Mouse (Mus musculus): ENCODE measurements at regions not wholly inside any gene's neighbourhood (a gene's known extent, or its start where the extent isn't known, plus 50 kb on each side); places are given as distances from the start of the nearest gene placed in this dataset.

- Histone ChIP-seq H3K36me3 (no peaks in the 10 kb centered on the region), H3K9me3 (no peaks in the 10 kb centered on the region), H3K27me3 (replicated peaks) (no peaks in the 10 kb centered on the region), H3K4me1 (peaks cover 8% of the 10 kb centered on the region; the same call in 1 of the 2 replicates), H3K4me2 (replicated peaks) (no peak overlapping the region), H3K4me3 (no peak overlapping the region), H3K9ac (no peak overlapping the region), H3K27ac (no peak overlapping the region)
- 71% methylated on average over 3 of the region's 3 CpGs for WGBS
- no peak for ATAC-seq (ENCODE audit: low FRiP score, low read depth)
Measured at GRCm38 (mm10) chr6:148595009-148595770, 151.0 kb upstream of the Tmtc1 start.

GRCm38 (mm10) chr6:148588971-148589370 lies 144.8 kb upstream of the Tmtc1 start:
- H3K9me3 ChIP-seq: no peaks in the 10 kb centered on the region
- H3K4me1 ChIP-seq: no peaks in the 10 kb centered on the region
- no peaks in the 10 kb centered on the region for H3K36me3 ChIP-seq
- H3K4me2 ChIP-seq (replicated peaks): no peak overlapping the region
- H3K4me3 ChIP-seq: no peak overlapping the region
- 82% methylated on average over 4 of the region's 4 CpGs for WGBS
- H3K27ac ChIP-seq: no peak overlapping the region
- no peak overlapping the region for H3K9ac ChIP-seq
- ATAC-seq (ENCODE audit: low FRiP score, low read depth): no peak
- no peaks in the 10 kb centered on the region for H3K27me3 ChIP-seq (replicated peaks)

GRCm38 (mm10) chr6:148586439-148587321 lies 142.5 kb upstream of the Tmtc1 start:
- Histone ChIP-seq H3K36me3 (no peaks in the 10 kb centered on the region), H3K27ac (no peak overlapping the region), H3K9ac (no peak overlapping the region), H3K4me1 (no peaks in the 10 kb centered on the region), H3K27me3 (replicated peaks) (no peaks in the 10 kb centered on the region), H3K9me3 (no peaks in the 10 kb centered on the region), H3K4me2 (replicated peaks) (no peak overlapping the region), H3K4me3 (no peak overlapping the region)
- no peak for ATAC-seq (ENCODE audit: low FRiP score, low read depth)
- WGBS: 80% methylated on average over 10 of the region's 10 CpGs

GRCm38 (mm10) chr6:148584126-148584525 lies 139.9 kb upstream of the Tmtc1 start:
- 95% methylated on average over 2 of the region's 2 CpGs for WGBS
- Histone ChIP-seq H3K4me1 (no peaks in the 10 kb centered on the region), H3K4me2 (replicated peaks) (no peak overlapping the region), H3K36me3 (no peaks in the 10 kb centered on the region), H3K27ac (no peak overlapping the region), H3K9me3 (no peaks in the 10 kb centered on the region), H3K9ac (no peak overlapping the region), H3K4me3 (no peak overlapping the region), H3K27me3 (replicated peaks) (no peaks in the 10 kb centered on the region)
- ATAC-seq (ENCODE audit: low FRiP score, low read depth): no peak

GRCm38 (mm10) chr6:148578281-148578680 lies 134.1 kb upstream of the Tmtc1 start:
- ATAC-seq (ENCODE audit: low FRiP score, low read depth): no peak
- Histone ChIP-seq H3K27ac (no peak overlapping the region), H3K9me3 (no peaks in the 10 kb centered on the region), H3K27me3 (replicated peaks) (no peaks in the 10 kb centered on the region), H3K4me1 (no peaks in the 10 kb centered on the region), H3K9ac (no peak overlapping the region), H3K4me2 (replicated peaks) (no peak overlapping the region), H3K4me3 (no peak overlapping the region), H3K36me3 (no peaks in the 10 kb centered on the region)
- 78% methylated on average over 3 of the region's 3 CpGs for WGBS

GRCm38 (mm10) chr6:148577663-148578062 lies 133.5 kb upstream of the Tmtc1 start:
- H3K9ac ChIP-seq: no peak overlapping the region
- H3K4me2 ChIP-seq (replicated peaks): no peak overlapping the region
- no peak for ATAC-seq (ENCODE audit: low FRiP score, low read depth)
- no peaks in the 10 kb centered on the region for H3K4me1 ChIP-seq
- WGBS: 83% methylated on average over 3 of the region's 3 CpGs
- no peak overlapping the region for H3K27ac ChIP-seq
- H3K36me3 ChIP-seq: no peaks in the 10 kb centered on the region
- no peaks in the 10 kb centered on the region for H3K9me3 ChIP-seq
- no peaks in the 10 kb centered on the region for H3K27me3 ChIP-seq (replicated peaks)
- no peak overlapping the region for H3K4me3 ChIP-seq

GRCm38 (mm10) chr6:148574742-148575453 lies 130.7 kb upstream of the Tmtc1 start:
- no peaks in the 10 kb centered on the region for H3K27me3 ChIP-seq (replicated peaks)
- H3K27ac ChIP-seq: no peak overlapping the region
- no peak overlapping the region for H3K9ac ChIP-seq
- no peak overlapping the region for H3K4me2 ChIP-seq (replicated peaks)
- 69% methylated on average over 7 of the region's 7 CpGs for WGBS
- H3K4me1 ChIP-seq: no peaks in the 10 kb centered on the region
- no peaks in the 10 kb centered on the region for H3K36me3 ChIP-seq
- peak; percentile 61 for ATAC-seq (ENCODE audit: low FRiP score, low read depth)
- H3K9me3 ChIP-seq: no peaks in the 10 kb centered on the region
- H3K4me3 ChIP-seq: no peak overlapping the region

GRCm38 (mm10) chr6:148572201-148572600 lies 128.0 kb upstream of the Tmtc1 start:
- no peak overlapping the region for H3K4me2 ChIP-seq (replicated peaks)
- H3K9me3 ChIP-seq: no peaks in the 10 kb centered on the region
- no peaks in the 10 kb centered on the region for H3K27me3 ChIP-seq (replicated peaks)
- no peak for ATAC-seq (ENCODE audit: low FRiP score, low read depth)
- WGBS: 87% methylated on average over 5 of the region's 5 CpGs
- H3K9ac ChIP-seq: no peak overlapping the region
- no peaks in the 10 kb centered on the region for H3K4me1 ChIP-seq
- no peaks in the 10 kb centered on the region for H3K36me3 ChIP-seq
- no peak overlapping the region for H3K4me3 ChIP-seq
- no peak overlapping the region for H3K27ac ChIP-seq

GRCm38 (mm10) chr6:148571651-148572050 lies 127.5 kb upstream of the Tmtc1 start:
- H3K4me3 ChIP-seq: no peak overlapping the region
- no peaks in the 10 kb centered on the region for H3K36me3 ChIP-seq
- no peak overlapping the region for H3K9ac ChIP-seq
- H3K4me1 ChIP-seq: no peaks in the 10 kb centered on the region
- no peaks in the 10 kb centered on the region for H3K9me3 ChIP-seq
- H3K27me3 ChIP-seq (replicated peaks): no peaks in the 10 kb centered on the region
- ATAC-seq (ENCODE audit: low FRiP score, low read depth): no peak
- WGBS: 87% methylated on average over 3 of the region's 3 CpGs
- no peak overlapping the region for H3K4me2 ChIP-seq (replicated peaks)
- no peak overlapping the region for H3K27ac ChIP-seq

- Histone ChIP-seq H3K9me3 (no peaks in the 10 kb centered on the region), H3K4me2 (replicated peaks) (no peak overlapping the region), H3K9ac (no peak overlapping the region), H3K36me3 (no peaks in the 10 kb centered on the region), H3K27ac (no peak overlapping the region), H3K4me1 (no peaks in the 10 kb centered on the region), H3K27me3 (replicated peaks) (no peaks in the 10 kb centered on the region), H3K4me3 (no peak overlapping the region)
- ATAC-seq (ENCODE audit: low FRiP score, low read depth): no peak
- WGBS: 44% methylated on average over 2 of the region's 2 CpGs
Measured at GRCm38 (mm10) chr6:148564146-148564545, 120.0 kb upstream of the Tmtc1 start.

GRCm38 (mm10) chr6:148562206-148562708 lies 118.1 kb upstream of the Tmtc1 start:
- no peak overlapping the region for H3K4me2 ChIP-seq (replicated peaks)
- H3K36me3 ChIP-seq: no peaks in the 10 kb centered on the region
- H3K4me3 ChIP-seq: no peak overlapping the region
- no peaks in the 10 kb centered on the region for H3K27me3 ChIP-seq (replicated peaks)
- no peaks in the 10 kb centered on the region for H3K4me1 ChIP-seq
- H3K27ac ChIP-seq: no peak overlapping the region
- ATAC-seq (ENCODE audit: low FRiP score, low read depth): no peak
- H3K9me3 ChIP-seq: no peaks in the 10 kb centered on the region
- no peak overlapping the region for H3K9ac ChIP-seq
- WGBS: 62% methylated on average over 2 of the region's 2 CpGs

- Histone ChIP-seq H3K27ac (no peak overlapping the region), H3K9ac (no peak overlapping the region), H3K36me3 (no peaks in the 10 kb centered on the region), H3K4me2 (replicated peaks) (no peak overlapping the region), H3K27me3 (replicated peaks) (no peaks in the 10 kb centered on the region), H3K9me3 (no peaks in the 10 kb centered on the region), H3K4me3 (no peak overlapping the region), H3K4me1 (no peaks in the 10 kb centered on the region)
- ATAC-seq (ENCODE audit: low FRiP score, low read depth): no peak
- 79% methylated on average over 2 of the region's 2 CpGs for WGBS
Measured at GRCm38 (mm10) chr6:148556484-148556871, 112.3 kb upstream of the Tmtc1 start.
